Mouse (Mus musculus): ENCODE data around the gene Pdp2.
A peak's percentile ranks its signal among the peaks of the same experiment; 100 is the strongest.
"Not testable (repeated sequence)": the region's sequence is repeated elsewhere in the genome, so short reads cannot be mapped to it uniquely, and the experiment has no call there.

Gene Pdp2

DNA sequence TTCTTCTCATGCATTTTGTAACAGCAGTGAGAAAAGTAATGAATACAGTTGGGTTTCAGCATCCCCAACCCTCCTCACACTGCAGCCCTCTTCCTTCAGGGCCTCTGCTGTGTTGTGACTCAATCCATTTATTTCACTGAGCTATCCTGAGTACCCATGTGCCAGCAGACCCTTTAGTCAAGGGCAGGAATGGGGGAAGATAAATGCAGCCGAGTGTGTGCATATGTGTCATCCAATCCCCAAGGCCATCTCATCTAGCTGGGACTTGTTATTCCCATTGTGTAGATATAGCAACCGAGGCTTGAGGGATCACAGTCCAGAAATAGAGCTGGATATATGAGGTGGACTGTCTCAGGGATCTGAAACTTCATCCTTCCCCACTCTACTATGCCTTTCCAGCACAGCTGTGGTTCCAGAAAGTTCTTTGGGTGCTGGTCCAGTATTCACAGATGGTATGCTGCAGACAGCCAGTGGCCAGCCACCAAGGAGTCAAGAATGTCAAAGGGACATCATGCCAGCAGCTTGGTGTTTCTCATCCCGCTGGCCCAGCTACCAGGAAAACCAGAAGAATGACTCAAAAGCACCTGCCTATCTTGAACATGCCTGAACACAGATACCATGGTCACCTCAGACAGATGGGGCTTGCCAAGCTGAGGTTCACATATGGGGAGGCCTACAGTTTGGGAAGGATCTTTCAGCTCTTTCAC is 43.9 kb downstream of the Pdp2 start:
- no peak for DNase-seq

DNA sequence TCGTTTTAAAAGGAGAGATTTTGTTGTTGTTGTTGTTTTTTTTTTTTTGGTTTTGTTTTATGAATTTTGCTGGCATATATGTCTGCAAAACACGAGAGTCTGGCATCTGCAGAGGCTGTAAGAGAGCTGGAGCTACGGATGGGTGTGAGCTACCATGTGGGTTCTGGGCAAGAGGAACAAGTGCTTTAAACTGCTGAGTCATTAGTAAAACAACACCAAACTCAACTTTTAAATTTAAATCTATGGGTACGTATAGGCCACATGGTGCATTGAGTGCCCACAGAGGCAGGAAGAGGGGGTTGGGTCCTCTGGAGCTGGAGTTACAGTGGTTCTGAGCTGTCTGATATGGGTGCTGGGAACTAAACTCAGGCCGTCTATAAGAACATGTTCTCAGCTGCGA is 46.8 kb downstream of the Pdp2 start:
- no peak for DNase-seq

DNA sequence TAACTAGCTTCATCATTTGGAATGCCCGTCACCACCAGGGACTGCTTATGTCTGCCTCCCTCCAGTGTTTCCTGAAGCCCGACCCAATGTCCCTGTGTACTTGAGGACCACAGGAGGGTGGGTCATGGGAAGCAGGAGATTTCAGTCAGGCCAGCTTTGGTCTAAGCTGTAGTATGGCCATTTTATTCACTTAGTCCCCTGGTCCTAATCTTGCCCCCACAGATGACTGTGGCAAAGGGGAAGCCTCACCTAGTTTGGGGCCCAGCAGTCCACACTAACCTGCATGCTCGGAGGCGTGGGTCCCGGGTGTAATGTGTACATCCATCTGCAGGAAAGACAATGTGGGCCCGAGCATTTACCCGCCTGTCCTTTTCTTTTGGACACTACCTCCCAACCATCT is 49.0 kb downstream of the Pdp2 start:
- no peak for DNase-seq

DNA sequence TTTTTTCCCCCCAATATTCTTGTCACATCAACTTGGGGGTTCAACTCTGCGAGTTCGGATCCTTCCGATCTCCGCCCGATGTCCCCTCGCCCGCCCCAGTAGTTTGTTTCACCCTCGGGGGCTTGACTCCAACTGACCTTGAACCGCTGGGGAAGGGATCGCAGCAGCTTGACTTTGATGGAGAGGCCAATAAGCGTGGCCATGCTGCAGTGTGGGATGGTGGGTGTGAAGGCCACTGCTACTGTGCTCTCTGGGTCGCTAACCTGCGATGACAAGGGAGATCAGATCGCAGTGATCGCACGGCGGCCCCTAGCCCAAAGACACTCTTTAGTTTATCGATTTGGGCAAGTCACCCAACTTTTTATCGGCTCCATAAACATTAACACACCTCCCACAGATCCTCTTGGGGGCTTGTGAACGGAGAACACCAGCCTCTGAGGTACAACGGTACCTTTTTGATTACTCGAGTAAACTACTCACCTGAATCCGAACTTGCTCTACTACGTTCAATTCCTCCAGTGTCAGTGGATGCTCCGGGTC is 49.6 kb downstream of the Pdp2 start:
- DNase-seq: no peak

DNA sequence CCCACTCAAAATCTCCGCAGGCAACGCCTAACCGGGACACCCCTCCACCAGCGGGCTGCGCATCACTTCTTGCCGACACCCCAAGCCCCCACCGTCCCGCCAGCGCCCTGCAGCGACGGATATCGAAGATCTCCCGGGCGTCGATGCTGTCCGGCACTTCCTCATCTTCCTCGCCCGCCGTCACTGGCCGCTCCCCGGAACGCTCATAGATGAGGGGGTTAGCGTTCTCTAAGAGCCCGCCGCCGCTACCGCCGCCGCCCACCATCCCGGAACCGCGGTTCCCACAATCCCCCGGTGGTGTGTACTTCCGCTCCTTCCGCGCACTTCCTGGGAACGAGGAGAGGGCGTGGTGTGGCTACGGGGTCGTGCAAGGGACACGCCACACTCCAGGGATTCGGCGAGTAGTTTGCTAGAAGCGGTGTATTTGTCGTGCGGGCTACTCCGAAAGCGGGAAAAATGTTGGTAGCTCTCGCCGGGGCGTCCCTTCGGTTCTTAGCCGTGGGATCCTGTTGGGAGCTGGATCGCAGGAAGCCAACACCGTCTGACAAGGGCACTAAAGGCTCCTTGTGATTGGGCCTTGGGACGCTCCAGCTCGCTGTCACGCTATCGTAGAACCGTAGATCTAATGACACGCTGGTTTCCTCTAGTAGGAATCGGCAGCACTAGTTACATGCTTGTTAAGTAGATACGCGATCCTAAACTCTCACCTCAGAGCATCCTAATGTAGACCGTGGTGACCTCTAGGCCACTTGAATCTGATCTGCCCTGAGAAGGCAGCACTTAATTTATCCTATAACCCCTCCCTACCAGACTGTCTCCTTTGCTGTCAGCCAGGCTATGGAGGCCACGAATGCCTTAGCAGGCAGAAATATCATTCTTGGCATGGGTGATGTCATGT is 50.4 kb downstream of the Pdp2 start, which contains the start of gene Ciao2b:
Ciao2b (minus strand) TSS at position 540 of the 898 bp plus-strand sequence.
- peak; percentile 92 to 94 for DNase-seq

DNA sequence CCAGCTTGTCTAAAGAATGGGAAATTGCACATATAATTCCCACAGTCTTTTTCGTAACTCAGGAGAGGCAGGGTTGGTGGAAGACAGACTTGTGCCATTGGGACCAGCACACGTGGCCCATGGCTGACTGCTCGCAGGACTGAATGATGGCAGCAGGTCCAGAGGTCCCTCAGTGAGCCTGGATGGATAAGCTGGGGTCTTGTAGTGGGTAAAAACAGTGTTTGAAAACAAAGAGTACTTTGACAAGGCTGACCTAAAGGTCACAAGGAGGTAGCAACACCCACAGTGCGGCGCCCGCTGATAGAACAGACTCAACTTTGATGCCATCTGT is 51.0 kb downstream of the Pdp2 start:
- no peak for DNase-seq

DNA sequence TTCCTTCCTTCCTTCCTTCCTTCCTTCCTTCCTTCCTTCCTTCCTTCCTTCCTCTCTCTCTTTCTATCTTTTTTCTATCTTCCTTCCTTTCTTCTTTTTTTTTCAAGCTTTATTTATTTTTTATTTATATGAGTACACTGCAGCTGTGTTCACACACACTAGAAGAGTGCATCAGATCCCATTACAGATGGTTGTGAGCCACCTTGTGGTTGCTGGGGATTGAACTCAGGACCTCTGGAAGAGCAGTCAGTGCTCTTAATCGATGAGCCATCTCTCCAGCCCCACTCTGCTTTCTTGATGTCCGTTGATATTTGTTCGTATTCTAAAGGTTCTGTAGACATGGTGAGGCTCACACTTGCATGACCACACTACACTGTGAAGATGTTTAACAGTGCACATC is 52.9 kb downstream of the Pdp2 start:
- DNase-seq: not testable (repeated sequence)

All from cerebellum, postnatal 10 days (tissue).